Mouse (Mus musculus): ENCODE data around the gene Tfb1m.

Tfb1m gene

GRCm38 (mm10) chr17:3514316-3514715, 43.3 kb downstream of the Tfb1m start:
- no peak for DNase-seq (ENCODE audit: low read depth, low spot score)

- no peak for DNase-seq (ENCODE audit: low read depth, low spot score)
Observed at GRCm38 (mm10) chr17:3509841-3510240, 47.7 kb downstream of the Tfb1m start.

- no peak for DNase-seq (ENCODE audit: low read depth, low spot score)
Observed at GRCm38 (mm10) chr17:3506508-3506907, 51.1 kb downstream of the Tfb1m start.

- DNase-seq (ENCODE audit: low read depth, low spot score): peak; percentile 36
Observed at GRCm38 (mm10) chr17:3505711-3506110, 51.9 kb downstream of the Tfb1m start.

- DNase-seq (ENCODE audit: low read depth, low spot score): no peak
Observed at GRCm38 (mm10) chr17:3500936-3501335, 56.6 kb downstream of the Tfb1m start.

GRCm38 (mm10) chr17:3500076-3500475, 57.5 kb downstream of the Tfb1m start:
- DNase-seq (ENCODE audit: low read depth, low spot score): no peak

- DNase-seq (ENCODE audit: low read depth, low spot score): no peak
Observed at GRCm38 (mm10) chr17:3499468-3499867, 58.1 kb downstream of the Tfb1m start.

- no peak for DNase-seq (ENCODE audit: low read depth, low spot score)
Observed at GRCm38 (mm10) chr17:3498580-3498979, 59.0 kb downstream of the Tfb1m start.

GRCm38 (mm10) chr17:3498086-3498485, 59.5 kb downstream of the Tfb1m start:
- no peak for DNase-seq (ENCODE audit: low read depth, low spot score)

GRCm38 (mm10) chr17:3496080-3496479, 61.5 kb downstream of the Tfb1m start:
- DNase-seq (ENCODE audit: low read depth, low spot score): no peak

GRCm38 (mm10) chr17:3495576-3495975, 62.0 kb downstream of the Tfb1m start:
- no peak for DNase-seq (ENCODE audit: low read depth, low spot score)

GRCm38 (mm10) chr17:3491667-3492066, 65.9 kb downstream of the Tfb1m start:
- no peak for DNase-seq (ENCODE audit: low read depth, low spot score)

GRCm38 (mm10) chr17:3491065-3491464, 66.5 kb downstream of the Tfb1m start:
- DNase-seq (ENCODE audit: low read depth, low spot score): no peak

- DNase-seq (ENCODE audit: low read depth, low spot score): no peak
Observed at GRCm38 (mm10) chr17:3490216-3490895, 67.2 kb downstream of the Tfb1m start.

- DNase-seq (ENCODE audit: low read depth, low spot score): no peak
Observed at GRCm38 (mm10) chr17:3487721-3488601, 69.6 kb downstream of the Tfb1m start.

GRCm38 (mm10) chr17:3487211-3487610, 70.4 kb downstream of the Tfb1m start:
- no peak for DNase-seq (ENCODE audit: low read depth, low spot score)

- DNase-seq (ENCODE audit: low read depth, low spot score): no peak
Observed at GRCm38 (mm10) chr17:3485851-3486250, 71.7 kb downstream of the Tfb1m start.

- DNase-seq (ENCODE audit: low read depth, low spot score): no peak
Observed at GRCm38 (mm10) chr17:3483091-3483490, 74.5 kb downstream of the Tfb1m start.

- no peak for DNase-seq (ENCODE audit: low read depth, low spot score)
Observed at GRCm38 (mm10) chr17:3481576-3482575, 75.7 kb downstream of the Tfb1m start.

GRCm38 (mm10) chr17:3476546-3476945, 81.0 kb downstream of the Tfb1m start:
- DNase-seq (ENCODE audit: low read depth, low spot score): no peak

- DNase-seq (ENCODE audit: low read depth, low spot score): no peak
Observed at GRCm38 (mm10) chr17:3472018-3472417, 85.6 kb downstream of the Tfb1m start.
